Mouse (Mus musculus) embryonic facial prominence, embryonic 12.5 days (tissue): ENCODE data around the gene Bri3. TPM values are rescaled to one million over a fixed set of nuclear protein-coding genes. Genes with fewer than 3 reads are reported as not detected.
A peak's percentile ranks its signal among the peaks of the same experiment; 100 is the strongest.
"Not testable (repeated sequence)": the region's sequence is repeated elsewhere in the genome, so short reads cannot be mapped to it uniquely, and the experiment has no call there.

Experiments used
- ATAC-seq: fragments of 200-750 bp; cut with Nextera tagmentation; 2 replicates; pipeline ENCODE4 v1.8.0; 2017; ENCODE audit not compliant: insufficient number of reproducible peaks, insufficient read depth, low FRiP score, low TSS enrichment
- H3K27ac ChIP-seq: fragments of 300-500 bp; sonication (generic); 2 replicates; pipeline ENCODE4 v1.5.1; 2016; ENCODE audit warnings: mild to moderate bottlenecking
- H3K27me3 ChIP-seq: fragments of 300-500 bp; sonication (generic); 2 replicates; pipeline ENCODE4 v1.6.1; 2016; ENCODE audit warnings: mild to moderate bottlenecking, moderate library complexity
- H3K36me3 ChIP-seq: fragments of 300-500 bp; sonication (generic); 2 replicates; pipeline ENCODE4 v1.6.1; 2016; ENCODE audit warnings: mild to moderate bottlenecking
- H3K4me1 ChIP-seq: fragments of 300-500 bp; sonication (generic); 2 replicates; pipeline ENCODE4 v1.6.1; 2016
- H3K4me2 ChIP-seq: fragments of 300-500 bp; sonication (generic); replicated peaks from 2 replicates; pipeline ENCODE4 v1.6.1; 2016; ENCODE audit warnings: mild to moderate bottlenecking, moderate library complexity
- H3K4me3 ChIP-seq: fragments of 300-500 bp; sonication (generic); 2 replicates; pipeline ENCODE4 v1.5.1; 2016; ENCODE audit warnings: mild to moderate bottlenecking
- H3K9ac ChIP-seq: fragments of 300-500 bp; sonication (generic); 2 replicates; pipeline ENCODE4 v1.6.1; 2016; ENCODE audit warnings: mild to moderate bottlenecking, moderate library complexity
- H3K9me3 ChIP-seq: fragments of 300-500 bp; sonication (generic); 2 replicates; pipeline ENCODE4 v1.6.1; 2016; ENCODE audit warnings: mild to moderate bottlenecking, moderate library complexity
- WGBS: fragments of 180-500 bp; shearing (Covaris S2); methylation state at CpG from one replicate; pipeline ENCODE4 v1.1.7; 2016; 5-methylcytosine and 5-hydroxymethylcytosine counted together
- polyA plus RNA-seq: library from polyadenylated mRNA; unstranded; fragments of >200 nt; fragmentation: Nextera tagmentation; extraction: Ambion mirVana; gene quantifications from 2 replicates; pipeline ENCODE4 v1.2.1, GENCODE M21; 2016

Gene Bri3
- polyA plus RNA-seq, 1 experiment from 2014 or later, result 143 TPM

- not testable (repeated sequence) for H3K27ac ChIP-seq, H3K4me1 ChIP-seq, H3K9ac ChIP-seq, H3K9me3 ChIP-seq, H3K36me3 ChIP-seq, H3K4me3 ChIP-seq, H3K27me3 ChIP-seq, ATAC-seq, H3K4me2 ChIP-seq
- WGBS, result 75% methylated on average over 6 of the region's 6 CpGs
Observed at GRCm38 (mm10) chr5:144366551-144366950, 122.3 kb downstream of the Bri3 start.

GRCm38 (mm10) chr5:144368661-144369205 lies 124.5 kb downstream of the Bri3 start:
- Histone ChIP-seq H3K4me1 (0 out of 2 replicates have a peak, but pooled peaks cover 2% of the 10 kb centered on the region), H3K9me3 (no peaks in the 10 kb centered on the region), H3K9ac (no peak overlapping the region), H3K27ac (no peak overlapping the region), H3K27me3 (no peaks in the 10 kb centered on the region), H3K36me3 (no peaks in the 10 kb centered on the region), H3K4me3 (no peak overlapping the region), H3K4me2 (no peak overlapping the region)
- no peak for ATAC-seq
- WGBS, result 79% methylated on average over 9 of the region's 9 CpGs

DNA sequence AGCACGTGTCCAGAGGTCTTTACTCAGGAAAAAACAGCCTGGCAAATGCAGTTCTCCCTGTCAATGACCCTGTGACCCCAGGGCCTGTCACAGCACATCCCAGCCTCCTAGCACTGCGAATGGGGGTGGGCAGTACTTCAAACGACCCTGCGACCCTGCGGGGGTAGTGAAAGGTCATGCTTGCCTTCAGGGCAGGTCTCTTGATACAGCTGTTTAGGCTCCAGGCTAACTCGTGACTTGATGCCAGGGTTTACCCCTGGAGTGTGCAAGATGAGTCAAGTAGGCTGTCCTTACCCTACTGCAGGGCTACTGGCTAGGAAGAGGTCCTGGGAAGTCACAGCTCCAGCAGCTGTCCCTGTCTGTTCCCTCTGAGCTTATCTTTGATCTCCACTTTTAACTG lies 126.7 kb downstream of the Bri3 start:
- ATAC-seq, result peak; percentile 60; the same call in 1 of the 2 replicates
- WGBS, result 4% methylated on average over 6 of the region's 6 CpGs
- H3K9me3 ChIP-seq, result no peaks in the 10 kb centered on the region
- no peaks in the 10 kb centered on the region for H3K27me3 ChIP-seq
- H3K27ac ChIP-seq, result no peak overlapping the region
- H3K4me2 ChIP-seq, result no peak overlapping the region
- H3K4me1 ChIP-seq, result 0 out of 2 replicates have a peak, but pooled peaks cover 2% of the 10 kb centered on the region
- no peaks in the 10 kb centered on the region for H3K36me3 ChIP-seq
- H3K9ac ChIP-seq, result no peak overlapping the region
- no peak overlapping the region for H3K4me3 ChIP-seq

DNA sequence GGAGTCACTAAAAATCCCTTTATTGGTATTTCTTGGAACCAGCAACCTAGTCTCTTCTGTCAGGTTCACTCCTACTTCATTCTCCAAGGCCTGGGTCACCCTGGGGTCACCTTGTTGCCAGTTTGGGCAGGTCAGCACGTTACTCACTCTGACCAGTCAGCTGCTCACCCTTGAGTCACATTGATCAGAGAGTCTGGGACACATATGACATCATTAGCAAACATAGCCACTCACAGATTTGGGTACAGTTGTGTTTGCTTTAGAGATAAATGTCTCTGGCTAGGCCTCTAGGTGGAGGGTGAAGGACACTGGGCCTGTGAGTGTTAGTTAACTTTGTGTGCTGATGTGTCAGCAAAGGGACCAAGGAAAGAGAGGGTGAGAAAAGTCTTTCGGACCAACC lies 127.9 kb downstream of the Bri3 start:
- Histone ChIP-seq H3K4me2 (no peak overlapping the region), H3K4me1 (0 out of 2 replicates have a peak, but pooled peaks cover 2% of the 10 kb centered on the region), H3K27me3 (no peaks in the 10 kb centered on the region), H3K36me3 (no peaks in the 10 kb centered on the region), H3K4me3 (no peak overlapping the region), H3K27ac (no peak overlapping the region), H3K9ac (no peak overlapping the region), H3K9me3 (no peaks in the 10 kb centered on the region)
- 65% methylated on average over 2 of the region's 2 CpGs for WGBS
- no peak for ATAC-seq

GRCm38 (mm10) chr5:144372885-144373284 lies 128.6 kb downstream of the Bri3 start:
- Histone ChIP-seq H3K36me3 (no peaks in the 10 kb centered on the region), H3K27me3 (no peaks in the 10 kb centered on the region), H3K9ac (no peak overlapping the region), H3K27ac (no peak overlapping the region), H3K4me3 (no peak overlapping the region), H3K9me3 (no peaks in the 10 kb centered on the region), H3K4me1 (0 out of 2 replicates have a peak, but pooled peaks cover 2% of the 10 kb centered on the region), H3K4me2 (no peak overlapping the region)
- whole genome bisulfite sequencing, result 76% methylated on average over 2 of the region's 2 CpGs
- no peak for ATAC-seq

DNA sequence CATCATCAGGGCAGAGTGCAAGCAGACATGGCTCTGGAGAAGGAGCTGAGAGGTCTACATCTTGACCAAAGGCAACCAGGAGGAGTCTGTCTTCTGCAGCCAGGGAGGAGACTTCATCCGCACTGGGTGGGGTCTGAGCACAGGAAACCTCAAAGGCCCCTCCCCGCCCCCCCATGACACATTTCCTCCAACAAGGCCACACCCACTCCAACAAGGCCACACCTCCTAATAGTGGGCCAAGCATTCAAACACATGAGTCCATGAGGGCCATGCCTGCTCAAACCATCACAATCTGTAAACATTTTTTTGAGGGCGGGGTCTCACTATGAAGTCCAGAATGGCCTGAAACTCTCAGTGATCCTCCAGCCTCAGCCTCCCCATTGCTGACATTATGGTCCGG lies 135.2 kb downstream of the Bri3 start:
- 96% methylated on average over 4 of the region's 4 CpGs for WGBS
- Histone ChIP-seq H3K4me3 (no peak overlapping the region), H3K36me3 (no peaks in the 10 kb centered on the region), H3K9me3 (peaks cover 8% of the 10 kb centered on the region; the same call in 1 of the 2 replicates), H3K27ac (no peak overlapping the region), H3K9ac (no peak overlapping the region), H3K4me1 (no peaks in the 10 kb centered on the region), H3K4me2 (no peak overlapping the region), H3K27me3 (no peaks in the 10 kb centered on the region)
- ATAC-seq, result no peak

GRCm38 (mm10) chr5:144380689-144381088 lies 136.5 kb downstream of the Bri3 start:
- Histone ChIP-seq H3K4me2 (no peak overlapping the region), H3K27ac (no peak overlapping the region), H3K9me3 (peaks cover 14% of the 10 kb centered on the region; the same call in 1 of the 2 replicates), H3K27me3 (no peaks in the 10 kb centered on the region), H3K9ac (no peak overlapping the region), H3K36me3 (no peaks in the 10 kb centered on the region), H3K4me1 (no peaks in the 10 kb centered on the region), H3K4me3 (no peak overlapping the region)
- no peak for ATAC-seq
- 86% methylated on average over 7 of the region's 7 CpGs for WGBS

DNA sequence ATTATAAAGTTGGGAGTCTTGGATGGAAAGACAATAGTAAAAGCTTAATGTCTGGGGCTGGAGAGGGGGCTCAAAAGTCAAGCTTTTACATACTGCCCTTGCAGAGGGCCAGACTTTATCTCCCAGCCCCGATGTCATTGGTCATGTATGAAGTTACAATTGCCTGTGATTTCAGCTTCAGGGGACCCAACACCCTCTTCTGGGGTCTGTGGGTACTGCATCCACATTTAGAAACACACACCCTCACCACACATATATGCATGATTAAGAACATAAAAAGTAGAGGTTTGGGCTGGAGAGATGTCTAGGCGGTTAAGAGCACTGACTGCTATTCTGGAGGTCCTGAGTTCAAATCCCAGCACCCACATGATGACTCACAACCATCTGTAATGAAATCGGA lies 137.5 kb downstream of the Bri3 start:
- WGBS, result 88% methylated on average over 3 of the region's 3 CpGs

GRCm38 (mm10) chr5:144383936-144384335 lies 139.7 kb downstream of the Bri3 start:
- Histone ChIP-seq H3K9me3 (peaks cover 15% of the 10 kb centered on the region; the same call in 1 of the 2 replicates), H3K4me2 (no peak overlapping the region), H3K9ac (no peak overlapping the region), H3K27me3 (no peaks in the 10 kb centered on the region), H3K4me3 (no peak overlapping the region), H3K27ac (no peak overlapping the region), H3K36me3 (no peaks in the 10 kb centered on the region), H3K4me1 (no peaks in the 10 kb centered on the region)
- WGBS, result 60% methylated on average over 3 of the region's 3 CpGs
- ATAC-seq, result no peak

More for the DNA sequence above, 137.5 kb downstream of the Bri3 start:
- Histone ChIP-seq H3K27ac (no peak overlapping the region), H3K9ac (no peak overlapping the region), H3K4me3 (no peak overlapping the region), H3K36me3 (no peaks in the 10 kb centered on the region), H3K9me3 (peaks cover 15% of the 10 kb centered on the region; the same call in 1 of the 2 replicates), H3K4me1 (no peaks in the 10 kb centered on the region), H3K27me3 (no peaks in the 10 kb centered on the region), H3K4me2 (no peak overlapping the region)
- ATAC-seq, result no peak

- Histone ChIP-seq H3K9me3 (0 out of 2 replicates have a peak, but pooled peaks cover 12% of the 10 kb centered on the region), H3K27ac (no peak overlapping the region), H3K4me1 (no peaks in the 10 kb centered on the region), H3K9ac (no peak overlapping the region), H3K4me3 (no peak overlapping the region), H3K27me3 (no peaks in the 10 kb centered on the region), H3K36me3 (no peaks in the 10 kb centered on the region), H3K4me2 (no peak overlapping the region)
- 6% methylated on average over 6 of the region's 6 CpGs for WGBS
- ATAC-seq, result no peak
Observed at GRCm38 (mm10) chr5:144387851-144388250, 143.6 kb downstream of the Bri3 start.

- no peak overlapping the region for H3K9ac ChIP-seq
- no peaks in the 10 kb centered on the region for H3K36me3 ChIP-seq
- no peaks in the 10 kb centered on the region for H3K4me1 ChIP-seq
- ATAC-seq, result no peak
- H3K4me3 ChIP-seq, result no peak overlapping the region
- no peak overlapping the region for H3K27ac ChIP-seq
- 0 out of 2 replicates have a peak, but pooled peaks cover 8% of the 10 kb centered on the region for H3K9me3 ChIP-seq
- WGBS, result 85% methylated on average over 2 of the region's 2 CpGs
- no peak overlapping the region for H3K4me2 ChIP-seq
- H3K27me3 ChIP-seq, result no peaks in the 10 kb centered on the region
Observed at GRCm38 (mm10) chr5:144394142-144394541, 149.9 kb downstream of the Bri3 start.

DNA sequence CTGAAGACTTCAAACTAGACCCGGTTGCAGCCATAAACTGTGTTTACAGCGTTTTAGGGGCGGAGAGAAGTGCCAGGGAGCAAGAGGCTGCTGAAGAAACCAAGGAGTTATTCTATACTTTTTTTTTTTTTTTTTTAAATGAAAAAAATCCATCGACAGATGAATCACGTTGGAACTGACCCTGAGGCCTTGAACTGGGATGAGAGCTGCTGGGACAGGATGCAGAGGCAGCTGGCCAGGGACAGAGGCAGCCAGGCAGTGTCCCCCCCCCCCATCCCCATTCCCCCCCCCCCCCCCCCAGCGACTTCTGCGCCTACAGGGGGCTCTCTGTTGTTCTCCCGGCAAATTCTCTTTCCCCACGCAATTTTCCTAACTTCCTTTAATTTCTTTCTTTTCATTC lies 153.3 kb downstream of the Bri3 start:
- no peak overlapping the region for H3K4me2 ChIP-seq
- 0 out of 2 replicates have a peak, but pooled peaks cover 8% of the 10 kb centered on the region for H3K4me1 ChIP-seq
- no peak for ATAC-seq
- H3K9ac ChIP-seq, result no peak overlapping the region
- no peak overlapping the region for H3K4me3 ChIP-seq
- no peak overlapping the region for H3K27ac ChIP-seq
- WGBS, result 18% methylated on average over 5 of the region's 9 CpGs
- H3K9me3 ChIP-seq, result 0 out of 2 replicates have a peak, but pooled peaks cover 8% of the 10 kb centered on the region
- no peaks in the 10 kb centered on the region for H3K27me3 ChIP-seq
- H3K36me3 ChIP-seq, result no peaks in the 10 kb centered on the region
